Mouse (Mus musculus): ENCODE measurements at regions not wholly inside any gene's neighbourhood (a gene's known extent, or its start where the extent isn't known, plus 50 kb on each side); places are given as distances from the start of the nearest gene placed in this dataset.

- no peak for DNase-seq (ENCODE audit: extremely low spot score in 1 of 2, low spot score in 1 of 2)
Observed at GRCm38 (mm10) chr12:25273631-25274305, 176.8 kb upstream of the Id2 start.

- no peak for DNase-seq (ENCODE audit: extremely low spot score in 1 of 2, low spot score in 1 of 2)
Observed at GRCm38 (mm10) chr12:25272752-25273125, 175.8 kb upstream of the Id2 start.

- no peak for DNase-seq (ENCODE audit: extremely low spot score in 1 of 2, low spot score in 1 of 2)
Observed at GRCm38 (mm10) chr12:25272114-25272751, 175.3 kb upstream of the Id2 start.

DNA sequence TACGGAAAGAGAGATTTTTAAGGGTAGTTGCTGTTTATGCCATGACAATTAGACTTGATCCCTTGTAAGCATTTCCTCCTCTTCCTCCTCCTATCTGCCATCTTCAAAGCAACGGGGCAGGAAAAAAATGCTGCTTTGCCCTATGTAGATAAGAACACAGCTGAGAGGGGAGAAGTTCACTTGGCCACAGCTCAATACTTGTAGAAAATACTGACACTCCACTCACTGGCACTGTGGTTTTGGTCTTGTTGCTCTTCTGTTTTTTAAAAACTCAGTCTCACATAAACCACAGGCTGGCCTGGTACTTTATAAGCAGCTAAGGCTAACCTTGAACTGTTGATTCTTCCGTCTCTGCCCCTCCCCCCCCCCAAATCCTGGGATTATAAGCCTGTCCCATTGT is 172.9 kb upstream of the Id2 start:
- DNase-seq (ENCODE audit: extremely low spot score in 1 of 2, low spot score in 1 of 2) = no peak

- DNase-seq (ENCODE audit: extremely low spot score in 1 of 2, low spot score in 1 of 2) = no peak
Observed at GRCm38 (mm10) chr12:25268871-25269850, 172.2 kb upstream of the Id2 start.

DNA sequence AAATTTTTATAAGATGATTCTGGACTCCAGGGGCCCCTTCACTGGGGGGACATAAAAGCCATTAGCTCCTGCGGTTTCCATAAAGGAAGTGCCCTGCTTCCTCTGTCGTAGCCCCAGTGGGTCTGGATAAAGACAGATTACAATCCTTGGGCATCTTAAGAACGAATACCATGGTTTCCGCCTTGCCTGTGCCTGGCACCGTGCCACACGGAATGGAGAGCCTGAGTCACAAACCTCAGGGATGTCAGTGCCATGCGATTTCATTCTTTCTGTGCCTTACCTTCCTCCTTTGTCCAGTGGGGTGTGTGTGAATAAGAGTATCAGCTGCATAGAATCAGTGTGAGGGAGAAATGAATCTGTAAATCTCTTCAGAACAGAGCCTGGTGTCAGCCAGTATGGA is 171.4 kb upstream of the Id2 start:
- no peak for DNase-seq (ENCODE audit: extremely low spot score in 1 of 2, low spot score in 1 of 2)

DNA sequence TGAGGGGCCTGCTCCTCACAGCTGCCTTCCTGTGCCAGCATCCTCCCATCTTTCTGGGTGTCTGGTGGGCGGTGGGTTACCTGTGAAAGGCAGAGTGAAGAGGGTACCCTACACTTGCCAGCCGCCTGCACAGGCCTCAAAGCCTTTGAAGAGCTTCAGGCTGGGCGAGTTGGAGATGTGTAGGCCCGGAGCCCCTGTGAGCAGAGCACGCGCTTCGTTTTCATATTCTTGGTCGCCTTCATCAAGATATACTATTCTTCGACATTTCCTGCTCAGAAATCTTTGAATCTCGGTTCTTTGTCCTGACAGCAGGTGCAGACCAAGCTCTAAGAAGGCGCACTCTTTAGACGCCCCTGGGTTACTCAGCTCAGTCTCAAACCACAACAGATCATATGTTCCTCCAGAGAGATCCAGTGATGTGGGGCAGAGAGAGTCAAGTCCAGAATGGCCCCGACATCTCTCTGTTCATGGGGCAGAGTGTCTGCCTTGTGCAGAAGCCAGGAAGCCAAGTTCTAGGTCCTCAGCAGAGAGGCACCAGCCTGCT is 170.7 kb upstream of the Id2 start:
- no peak for DNase-seq (ENCODE audit: extremely low spot score in 1 of 2, low spot score in 1 of 2)

DNA sequence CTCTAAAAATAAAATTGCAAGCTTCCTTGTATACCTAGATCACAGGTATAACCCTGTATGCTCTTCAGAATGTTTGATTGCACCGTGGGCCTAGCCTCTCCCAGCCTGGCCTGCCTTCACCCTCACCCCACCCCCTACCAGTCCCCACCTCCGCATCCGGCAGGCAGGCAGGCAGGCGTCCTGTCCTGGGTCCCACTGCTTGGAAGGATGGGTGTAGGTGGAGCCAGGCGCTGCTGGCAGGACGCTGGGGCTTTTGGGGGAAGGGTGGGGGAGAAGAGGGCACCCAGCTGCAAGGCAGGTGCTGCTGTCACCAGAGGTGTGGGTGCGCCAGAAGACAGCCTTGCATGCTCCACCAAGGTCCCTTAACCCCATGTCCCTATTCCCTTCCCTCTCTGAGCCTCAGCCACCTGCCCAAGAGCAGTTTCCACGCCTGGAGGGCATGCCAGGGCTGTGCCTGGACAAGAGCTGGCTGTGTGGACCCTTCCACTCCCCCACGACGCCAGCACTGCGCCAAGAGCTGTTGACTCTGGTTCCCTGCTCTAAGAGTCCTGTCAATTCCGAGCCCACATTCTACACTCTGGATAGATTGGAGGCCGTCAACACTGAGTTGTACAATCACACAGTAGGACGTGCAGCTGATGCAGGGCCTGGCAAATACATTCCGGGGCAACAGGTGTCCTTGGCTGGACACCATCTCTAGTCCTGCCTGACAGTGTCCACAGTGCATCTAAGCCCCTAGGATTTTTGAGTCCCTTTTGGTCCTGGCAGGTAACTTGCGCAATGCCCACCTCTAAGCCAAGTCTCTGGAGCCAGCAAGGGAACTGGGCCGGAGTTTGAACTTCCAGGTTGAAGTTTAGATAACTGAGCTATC is 170.0 kb upstream of the Id2 start:
- no peak for DNase-seq (ENCODE audit: extremely low spot score in 1 of 2, low spot score in 1 of 2)

DNA sequence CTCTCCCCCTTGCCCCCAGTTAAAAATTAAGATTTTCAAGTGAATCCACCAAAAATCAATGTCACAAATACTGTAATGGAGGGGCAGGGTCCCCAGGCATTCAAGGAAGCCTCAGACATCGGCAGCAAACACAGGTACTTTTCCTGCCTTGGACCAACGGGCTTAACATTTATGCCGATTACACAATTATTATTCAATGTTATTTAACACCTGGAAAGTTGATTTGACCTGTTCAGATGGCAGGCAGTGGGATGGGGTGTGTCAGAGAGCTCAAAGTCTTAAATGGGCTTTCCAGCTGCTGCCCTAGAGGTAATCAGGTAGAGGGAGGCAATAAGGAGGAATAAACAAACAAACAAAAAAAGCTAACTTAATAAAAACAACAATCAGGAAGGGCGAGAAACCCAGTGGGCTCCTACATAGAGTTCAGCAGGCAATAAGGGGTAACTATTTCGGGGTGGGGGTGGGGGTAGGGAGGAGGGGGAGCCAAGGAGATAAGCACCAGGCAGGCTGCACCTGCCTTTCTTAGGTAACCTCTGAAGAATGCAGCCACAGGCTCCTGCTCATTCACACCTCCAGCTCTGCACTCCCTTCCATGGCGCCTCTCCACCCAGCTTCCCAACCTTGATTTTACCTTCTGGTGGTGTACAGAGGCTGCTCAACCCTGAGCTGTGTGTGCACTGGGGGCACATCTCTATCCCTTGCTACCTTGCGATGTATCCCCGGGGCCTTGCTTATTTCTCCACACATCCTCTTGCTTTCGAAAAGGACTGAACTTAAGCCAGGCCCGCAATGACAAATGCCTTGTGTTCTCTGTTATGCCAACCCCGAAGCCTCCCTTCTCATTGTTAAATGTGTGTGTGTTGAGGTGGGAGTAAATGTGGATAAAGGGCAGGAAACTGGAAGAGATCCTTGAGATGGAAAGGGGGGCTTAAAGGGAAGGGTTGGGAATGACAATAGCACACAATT is 168.9 kb upstream of the Id2 start:
- DNase-seq (ENCODE audit: extremely low spot score in 1 of 2, low spot score in 1 of 2) = no peak

GRCm38 (mm10) chr12:25265066-25265465 is 168.1 kb upstream of the Id2 start:
- no peak for DNase-seq (ENCODE audit: extremely low spot score in 1 of 2, low spot score in 1 of 2)

DNA sequence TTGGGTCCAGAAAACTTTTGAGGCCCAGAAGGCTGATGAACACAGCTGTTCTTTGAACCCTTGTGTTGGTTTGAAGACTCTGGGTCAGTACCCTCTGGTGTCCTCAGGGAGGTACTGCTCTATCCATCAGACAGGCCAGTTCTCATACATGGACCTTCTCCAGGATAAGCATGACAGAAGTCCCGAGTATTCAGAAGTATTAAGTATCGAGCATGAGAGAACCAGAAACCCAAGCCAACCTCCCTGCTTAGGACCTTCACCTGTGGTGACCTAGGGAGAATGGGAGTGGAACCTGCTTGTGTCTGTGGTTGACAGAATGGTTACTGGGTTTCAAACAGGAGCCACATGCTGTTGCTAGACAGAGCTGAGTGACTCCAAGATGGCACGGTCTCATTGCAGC is 167.5 kb upstream of the Id2 start:
- DNase-seq (ENCODE audit: extremely low spot score in 1 of 2, low spot score in 1 of 2) = no peak

- no peak for DNase-seq (ENCODE audit: extremely low spot score in 1 of 2, low spot score in 1 of 2)
Observed at GRCm38 (mm10) chr12:25262461-25262860, 165.5 kb upstream of the Id2 start.

GRCm38 (mm10) chr12:25259123-25259522 is 162.2 kb upstream of the Id2 start:
- no peak for DNase-seq (ENCODE audit: extremely low spot score in 1 of 2, low spot score in 1 of 2)

GRCm38 (mm10) chr12:25256268-25256667 is 159.3 kb upstream of the Id2 start:
- DNase-seq (ENCODE audit: extremely low spot score in 1 of 2, low spot score in 1 of 2) = no peak

DNA sequence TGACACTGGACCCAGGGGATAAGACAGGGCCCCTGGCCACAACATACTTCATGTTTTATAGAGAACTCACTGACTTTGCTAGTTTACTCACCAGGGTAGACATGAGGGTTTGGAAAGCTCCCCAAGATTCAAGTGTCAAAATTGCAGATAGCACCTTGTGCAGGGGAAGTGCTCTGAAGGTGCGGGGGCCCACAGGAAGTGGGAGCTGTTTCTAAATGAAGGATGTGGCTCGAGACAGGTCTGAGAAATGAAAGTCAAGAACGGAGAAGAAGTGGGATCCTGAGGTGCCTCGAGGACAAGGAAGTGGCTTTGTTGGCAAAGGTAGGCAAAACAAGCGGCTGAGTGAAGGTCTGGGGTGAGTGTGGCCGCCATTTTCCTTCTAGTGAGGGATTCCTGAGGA is 157.8 kb upstream of the Id2 start:
- no peak for DNase-seq (ENCODE audit: extremely low spot score in 1 of 2, low spot score in 1 of 2)

- peak in 1 of 2 experiments; percentile 47 for DNase-seq (ENCODE audit: extremely low spot score in 1 of 2, low spot score in 1 of 2)
Observed at GRCm38 (mm10) chr12:25252776-25253510, 156.0 kb upstream of the Id2 start.

DNA sequence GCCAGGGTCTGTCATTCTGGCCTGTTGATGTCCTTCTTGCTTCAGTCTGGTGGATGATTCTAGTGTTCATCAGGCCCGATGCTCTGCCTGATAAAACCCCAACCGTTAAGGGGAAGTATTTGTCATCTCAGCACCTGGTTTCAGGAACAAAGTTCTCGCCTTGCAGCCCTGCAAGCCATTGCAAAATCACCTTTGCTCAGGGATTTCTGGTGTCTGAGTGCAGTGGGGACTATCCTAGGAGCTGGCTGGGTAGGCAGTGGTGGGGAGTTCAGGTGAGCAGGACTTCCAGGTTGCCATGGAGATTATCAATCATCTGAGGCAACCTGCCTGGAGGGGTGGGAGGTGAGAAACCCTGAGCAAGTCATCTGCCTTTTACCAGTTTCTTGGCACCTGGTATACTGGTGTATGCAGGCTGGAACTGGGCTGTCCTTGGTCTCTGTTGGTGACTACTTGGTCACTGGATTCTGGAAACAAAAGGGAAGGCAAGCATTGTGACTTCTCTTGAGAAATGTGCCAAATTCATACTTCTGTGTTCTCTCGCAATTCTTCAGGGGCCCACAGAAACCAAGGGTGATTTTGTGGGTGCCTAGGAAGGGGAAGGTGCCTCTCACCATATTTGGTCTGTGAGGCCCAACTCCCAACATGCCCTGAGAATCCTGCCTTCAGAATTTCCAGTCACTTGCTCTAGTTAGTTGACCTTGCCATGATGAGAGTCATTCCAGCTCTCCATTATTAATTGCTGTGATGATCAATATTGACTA is 154.7 kb upstream of the Id2 start:
- no peak for DNase-seq (ENCODE audit: extremely low spot score in 1 of 2, low spot score in 1 of 2)

DNA sequence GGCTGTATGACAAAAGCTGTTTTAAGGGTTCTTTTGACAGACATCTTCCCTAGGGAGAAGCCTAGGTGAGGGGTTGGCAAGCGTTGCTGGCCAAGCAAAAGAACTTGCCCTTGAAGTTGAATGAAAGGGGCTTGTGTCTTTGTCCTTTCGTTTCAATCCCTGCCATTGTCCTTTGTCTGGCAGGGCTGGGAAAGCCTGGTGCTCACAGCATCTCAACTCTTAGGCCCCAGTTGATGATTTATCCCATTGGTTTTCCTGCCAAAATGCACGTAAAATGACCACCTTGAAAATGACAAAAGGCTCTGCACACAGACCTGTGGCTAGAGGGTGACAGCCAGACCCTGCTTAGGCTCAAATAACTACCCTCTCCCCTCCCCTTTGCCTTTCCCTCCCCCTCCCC is 153.9 kb upstream of the Id2 start:
- no peak for DNase-seq (ENCODE audit: extremely low spot score in 1 of 2, low spot score in 1 of 2)

Data from layer of hippocampus, postnatal 25 days (tissue).